In genomic region chr9:40811860-40812259, GRCm38 (mm10) we compare ENCODE assay signal across 8 mouse cellular contexts. TPM values are rescaled to one million over a fixed set of nuclear protein-coding genes. Genes with fewer than 3 reads are reported as not detected.
DNase-seq lines count a peak whose midpoint lies in the region; ATAC-seq and TF ChIP-seq lines count a peak whose summit lies in the region.

No protein-coding gene starts in this region.

- no peaks in the 10 kb centered on the region for H3K79me2 ChIP-seq in heart, adult 2 months (replicated peaks; ENCODE audit: control insufficient read depth, insufficient read depth, low read length)

- H3K9me3 ChIP-seq in heart, embryonic 12.5 days (replicated peaks), result no peaks in the 10 kb centered on the region
- no peaks in the 10 kb centered on the region for H3K9me3 ChIP-seq in midbrain, embryonic 10.5 days (replicated peaks)
- H3K9me3 ChIP-seq in midbrain, embryonic 16.5 days (replicated peaks; ENCODE audit: control insufficient read depth, low read length, poor library complexity, severe bottlenecking), result no peaks in the 10 kb centered on the region

- intact Hi-C loops in heart, adult 2 months (cut with DNase I), result no loop called here
- intact Hi-C loops in gastrocnemius, postnatal 36 days (cut with DNase I), result no loop called here

- H3K9ac ChIP-seq in heart, adult 2 months (ENCODE audit: low read depth, low read length), result no peak overlapping the region
- H3K9ac ChIP-seq in heart, embryonic 12.5 days, result no peak overlapping the region
- no peak overlapping the region for H3K9ac ChIP-seq in midbrain, embryonic 16.5 days (ENCODE audit: low read depth, low read length)

- DNase-seq in heart, adult 2 months, result no peak
- DNase-seq in midbrain, embryonic 10.5 days (ENCODE audit: low spot score), result peak; percentile 23
- DNase-seq in ZHBTc4 (ENCODE audit: low read depth, low spot score), result peak; percentile 90
- peak; percentile 36 for DNase-seq in testis, postnatal 14 days (ENCODE audit: low spot score)
- no peak for DNase-seq in gastrocnemius, postnatal 36 days
- no peak for DNase-seq in ovary, postnatal 10 days (ENCODE audit: low spot score)

- no peak overlapping the region for H3K4me3 ChIP-seq in heart, adult 2 months
- no peak overlapping the region for H3K4me3 ChIP-seq in heart, embryonic 12.5 days
- H3K4me3 ChIP-seq in midbrain, embryonic 10.5 days, result no peak overlapping the region
- no peak overlapping the region for H3K4me3 ChIP-seq in midbrain, embryonic 16.5 days (ENCODE audit: low read depth, low read length)

- H3K27me3 ChIP-seq in heart, adult 2 months (ENCODE audit: control insufficient read depth, insufficient read depth, low read length), result no peaks in the 10 kb centered on the region
- H3K27me3 ChIP-seq in heart, embryonic 12.5 days (replicated peaks), result no peaks in the 10 kb centered on the region
- H3K27me3 ChIP-seq in midbrain, embryonic 10.5 days (ENCODE audit: low read depth, poor library complexity, severe bottlenecking), result no peaks in the 10 kb centered on the region
- H3K27me3 ChIP-seq in midbrain, embryonic 16.5 days (ENCODE audit: control insufficient read depth, insufficient read depth, low read depth, low read length), result no peaks in the 10 kb centered on the region

- ATAC-seq in heart, embryonic 12.5 days (ENCODE audit: insufficient number of reproducible peaks, low FRiP score), result no peak
- ATAC-seq in midbrain, embryonic 16.5 days, result no peak

- H3K4me1 ChIP-seq in heart, adult 2 months (ENCODE audit: control insufficient read depth, insufficient read depth, low read length), result peaks cover 8% of the 10 kb centered on the region
- peaks cover 16% of the 10 kb centered on the region for H3K4me1 ChIP-seq in heart, embryonic 12.5 days (replicated peaks)
- peaks cover 29% of the 10 kb centered on the region for H3K4me1 ChIP-seq in midbrain, embryonic 10.5 days
- peaks cover 19% of the 10 kb centered on the region for H3K4me1 ChIP-seq in midbrain, embryonic 16.5 days (ENCODE audit: control insufficient read depth, insufficient read depth, low read length)

- 70% methylated on average over 2 of the region's 2 CpGs for WGBS in heart, adult 2 months
- 51% methylated on average over 2 of the region's 2 CpGs for WGBS in heart, embryonic 12.5 days
- WGBS in midbrain, embryonic 10.5 days, result 56% methylated on average over 2 of the region's 2 CpGs
- 49% methylated on average over 2 of the region's 2 CpGs for WGBS in midbrain, embryonic 16.5 days

- H3K27ac ChIP-seq in heart, adult 2 months, result no peak overlapping the region; the same call in none of the 2 replicates
- H3K27ac ChIP-seq in heart, embryonic 12.5 days (ENCODE audit: poor library complexity, severe bottlenecking), result no peak overlapping the region
- H3K27ac ChIP-seq in midbrain, embryonic 10.5 days (replicated peaks), result no peak overlapping the region
- no peak overlapping the region for H3K27ac ChIP-seq in midbrain, embryonic 16.5 days (ENCODE audit: low read length)

- no peak for TF ChIP-seq EP300 in heart, adult 2 months (IDR thresholded peaks at IDR 0.05; ENCODE audit: insufficient read depth, low read depth, low read length)

- TF ChIP-seq CTCF in heart, adult 2 months (IDR thresholded peaks at IDR 0.05), result peak; percentile 64

- no peak for TF ChIP-seq POLR2A in heart, adult 2 months (IDR thresholded peaks at IDR 0.05; ENCODE audit: insufficient read depth, low read depth, low read length)

- peaks cover 8% of the 10 kb centered on the region for H3K36me3 ChIP-seq in heart, adult 2 months (ENCODE audit: control insufficient read depth, insufficient read depth, low read length)
- peaks cover 7% of the 10 kb centered on the region; the same call in 1 of the 2 replicates for H3K36me3 ChIP-seq in heart, embryonic 12.5 days
- H3K36me3 ChIP-seq in midbrain, embryonic 10.5 days, result peaks cover 4% of the 10 kb centered on the region
- H3K36me3 ChIP-seq in midbrain, embryonic 16.5 days (ENCODE audit: control insufficient read depth, insufficient read depth, low read length), result no peaks in the 10 kb centered on the region

- no peak overlapping the region for H3K4me2 ChIP-seq in heart, embryonic 12.5 days
- no peak overlapping the region for H3K4me2 ChIP-seq in midbrain, embryonic 16.5 days (ENCODE audit: low read length)

RNA-seq across cellular contexts. Expression of gene Hspa8, which starts 11.1 kb away (rescaled TPM):
- 1,000 to 10,000 TPM; 1,540 to 1,554 TPM for total RNA-seq in heart, adult 2 months (2021)
- 2,007 and 3,319 TPM in 2 replicates for polyA plus RNA-seq in heart, adult 2 months (2012; rRNA removed)
- 2,193 and 2,206 TPM in 2 replicates for polyA plus RNA-seq in heart, embryonic 12.5 days (2016; fragmentation: Nextera tagmentation; extraction: Ambion mirVana)
- polyA plus RNA-seq in midbrain, embryonic 10.5 days (2016; fragmentation: Nextera tagmentation; extraction: Ambion mirVana), result 3,165 and 3,904 TPM in 2 replicates
- polyA plus RNA-seq in midbrain, embryonic 16.5 days (2015; fragmentation: Nextera tagmentation; extraction: Ambion mirVana), result 3,317 and 3,489 TPM in 2 replicates
- 1,000 to 10,000 TPM; 1,032 to 1,188 TPM for total RNA-seq in gastrocnemius, postnatal 36 days (2021)

Comparison
In these comparisons a context has a peak if more than half of its experiments do, and no peak if none do; other contexts are left out.
1. DNase-seq: peak in midbrain, embryonic 10.5 days (single experiment), ZHBTc4 (single experiment) and testis, postnatal 14 days (single experiment); none in heart, adult 2 months (0 of 2), gastrocnemius, postnatal 36 days (0 of 2) and ovary, postnatal 10 days (single experiment).